Mouse (Mus musculus): ENCODE results near the gene Iqcg. TPM values are rescaled to one million over a fixed set of nuclear protein-coding genes. Genes with fewer than 3 reads are reported as not detected.

Iqcg gene
- polyA plus RNA-seq, 1 experiment from 2014 or later: 2.1 TPM

DNA sequence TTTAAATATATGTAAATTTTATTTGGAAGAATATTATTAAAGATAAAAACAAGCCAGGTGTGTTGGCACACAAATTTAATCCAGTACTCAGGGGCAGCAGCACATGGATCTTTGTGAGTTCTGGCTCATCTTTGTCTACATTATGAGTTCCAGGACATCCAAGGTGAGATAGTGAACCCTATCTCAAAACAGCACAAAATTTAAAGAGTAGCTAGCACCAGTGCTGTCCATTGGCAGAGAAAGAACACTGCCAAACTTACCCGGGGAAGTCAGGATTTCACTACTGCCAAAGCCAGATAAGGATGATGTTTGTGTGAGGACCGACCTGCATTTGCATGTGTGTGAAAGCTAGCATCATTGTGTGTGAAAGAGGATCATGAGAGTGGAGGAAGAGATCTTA, 83.0 kb downstream of the Iqcg start:
- Histone ChIP-seq H3K4me3 (no peak overlapping the region), H3K9me3 (no peaks in the 10 kb centered on the region), H3K9ac (no peak overlapping the region), H3K4me2 (no peak overlapping the region), H3K36me3 (peaks cover 39% of the 10 kb centered on the region), H3K27ac (no peak overlapping the region), H3K27me3 (no peaks in the 10 kb centered on the region), H3K4me1 (no peaks in the 10 kb centered on the region)
- WGBS: 80% methylated on average over 2 of the region's 2 CpGs
- ATAC-seq (ENCODE audit: insufficient number of reproducible peaks, insufficient read depth, low FRiP score, low TSS enrichment, low read depth): no peak

DNA sequence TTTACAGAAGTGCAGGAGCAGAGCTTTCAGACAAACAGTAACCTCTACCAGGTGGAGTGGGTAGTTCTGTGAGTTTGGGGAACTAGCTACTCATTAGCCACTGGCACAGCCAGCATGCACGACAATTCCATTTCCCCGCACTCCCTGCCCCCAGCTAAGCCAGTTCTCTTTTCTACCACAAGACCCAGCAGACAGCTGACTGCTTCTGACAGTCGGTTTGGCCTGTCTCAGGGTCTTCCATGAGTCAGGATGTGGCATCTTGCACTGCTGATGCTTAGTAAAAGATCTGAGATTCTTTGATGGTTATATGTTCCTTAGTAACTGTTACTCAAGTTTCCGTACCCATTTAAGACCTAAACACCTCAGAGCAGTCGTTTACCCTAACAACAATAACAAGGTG, 83.5 kb downstream of the Iqcg start:
- H3K36me3 ChIP-seq: peaks cover 36% of the 10 kb centered on the region
- 72% methylated on average over 5 of the region's 5 CpGs for WGBS
- H3K4me2 ChIP-seq: no peak overlapping the region
- H3K9ac ChIP-seq: no peak overlapping the region
- H3K27me3 ChIP-seq: no peaks in the 10 kb centered on the region
- ATAC-seq (ENCODE audit: insufficient number of reproducible peaks, insufficient read depth, low FRiP score, low TSS enrichment, low read depth): no peak
- no peak overlapping the region for H3K4me3 ChIP-seq
- H3K4me1 ChIP-seq: no peaks in the 10 kb centered on the region
- no peak overlapping the region for H3K27ac ChIP-seq
- no peaks in the 10 kb centered on the region for H3K9me3 ChIP-seq

MicroRNA genes within 50 kb of the gene (microRNA counts, 519-probe panel; counts per million panel counts)
- 236 counts per million, percentile 44 among the panel's probes with 10 or more counts for microRNA mmu-miR-1947

Small RNA genes within 50 kb of the gene (microRNA-seq; reads per million reads assigned to microRNA genes)
- gene Gm22231 (not detected), gene Mir1947 (4.8 reads per million, percentile 18 among the genes with 10 or more reads in this experiment)

Other genes with a start within 250 kb of the Iqcg start
- not detected in 2 replicates for gene Smbd1, start 245.7 kb downstream of the Iqcg start, polyA plus RNA-seq (2015; fragmentation: Nextera tagmentation; extraction: Ambion mirVana)
- 108 and 114 TPM in 2 replicates for gene Fyttd1, start 178.7 kb downstream of the Iqcg start, polyA plus RNA-seq (2015; fragmentation: Nextera tagmentation; extraction: Ambion mirVana)
- gene Rubcn, start 178.5 kb downstream of the Iqcg start, polyA plus RNA-seq (2015; fragmentation: Nextera tagmentation; extraction: Ambion mirVana): 16.0 and 20.3 TPM in 2 replicates
- gene Lrch3, start 142.1 kb downstream of the Iqcg start, polyA plus RNA-seq (2015; fragmentation: Nextera tagmentation; extraction: Ambion mirVana): 32.7 and 34.1 TPM in 2 replicates
- 1,031 and 1,064 TPM in 2 replicates for gene Rpl35a, start 235 bp upstream of the Iqcg start, polyA plus RNA-seq (2015; fragmentation: Nextera tagmentation; extraction: Ambion mirVana)
- gene Lmln, start 6.3 kb upstream of the Iqcg start, polyA plus RNA-seq (2015; fragmentation: Nextera tagmentation; extraction: Ambion mirVana): 1.4 and 3.9 TPM in 2 replicates
- 17.2 and 17.8 TPM in 2 replicates for gene Osbpl11, start 128.9 kb upstream of the Iqcg start, polyA plus RNA-seq (2015; fragmentation: Nextera tagmentation; extraction: Ambion mirVana)
- 82.7 and 94.7 TPM in 2 replicates for gene Snx4, start 195.2 kb upstream of the Iqcg start, polyA plus RNA-seq (2015; fragmentation: Nextera tagmentation; extraction: Ambion mirVana)

Data from embryonic facial prominence, embryonic 13.5 days (tissue).